Mouse (Mus musculus) intestine, postnatal 0 days (tissue): Measurements from ENCODE around the gene Hdac11. TPM values are rescaled to one million over a fixed set of nuclear protein-coding genes. Genes with fewer than 3 reads are reported as not detected.

Experiments used
- ATAC-seq: fragments of 200-750 bp; cut with Nextera tagmentation; 2 replicates; pipeline ENCODE4 v1.8.0; 2017; ENCODE audit warnings: mild to moderate bottlenecking, moderate TSS enrichment, moderate library complexity
- H3K27ac ChIP-seq: fragments of 300-500 bp; sonication (generic); 2 replicates; pipeline ENCODE4 v1.5.1; 2014; ENCODE audit warnings: mild to moderate bottlenecking, low read depth, low read length, moderate library complexity
- H3K27me3 ChIP-seq: fragments of 300-500 bp; sonication (generic); replicated peaks from 2 replicates; pipeline ENCODE4 v1.6.1; 2014; ENCODE audit warnings: low read length, mixed read lengths; ENCODE audit not compliant: control insufficient read depth, insufficient read depth
- H3K36me3 ChIP-seq: fragments of 300-500 bp; sonication (generic); 2 replicates; pipeline ENCODE4 v1.6.1; 2014; ENCODE audit warnings: mild to moderate bottlenecking, moderate library complexity; ENCODE audit not compliant: control insufficient read depth, insufficient read depth
- H3K4me1 ChIP-seq: fragments of 300-500 bp; sonication (generic); replicated peaks from 2 replicates; pipeline ENCODE4 v1.6.1; 2014; ENCODE audit warnings: antibody characterized with exemption, low read length, mixed read lengths; ENCODE audit not compliant: control insufficient read depth, insufficient read depth
- H3K4me2 ChIP-seq: fragments of 300-500 bp; sonication (generic); replicated peaks from 2 replicates; pipeline ENCODE4 v1.6.1; 2014; ENCODE audit warnings: low read depth, mild to moderate bottlenecking, moderate library complexity
- H3K4me3 ChIP-seq: fragments of 300-500 bp; sonication (generic); 2 replicates; pipeline ENCODE4 v1.5.1; 2014; ENCODE audit warnings: low read depth, low read length
- H3K9ac ChIP-seq: fragments of 300-500 bp; sonication (generic); 2 replicates; pipeline ENCODE4 v1.6.1; 2014; ENCODE audit warnings: mild to moderate bottlenecking, low read depth, low read length
- H3K9me3 ChIP-seq: fragments of 300-500 bp; sonication (generic); 2 replicates; pipeline ENCODE4 v1.6.1; 2016; ENCODE audit warnings: mixed run types; ENCODE audit not compliant: control insufficient read depth
- CTCF ChIP-seq: sonication (generic); IDR thresholded peaks from 2 replicates; pipeline ENCODE4 v1.5.1; 2016; ENCODE audit warnings: low read depth, mild to moderate bottlenecking, control low read depth, antibody characterized with exemption, moderate library complexity
- WGBS: fragments of 180-500 bp; shearing (Covaris S2); extraction: QIAGEN DNeasy Blood & Tissue Kit; methylation state at CpG from one replicate; pipeline ENCODE4 v1.1.7; 2014; 5-methylcytosine and 5-hydroxymethylcytosine counted together
- polyA plus RNA-seq: library from polyadenylated mRNA; unstranded; fragments of >200 nt; fragmentation: Nextera tagmentation; extraction: Ambion mirVana; gene quantifications from 2 replicates; pipeline ENCODE4 v1.2.1, GENCODE M21; 2015

Hdac11 gene
- polyA plus RNA-seq, 1 experiment from 2014 or later, result 4.8 TPM

DNA sequence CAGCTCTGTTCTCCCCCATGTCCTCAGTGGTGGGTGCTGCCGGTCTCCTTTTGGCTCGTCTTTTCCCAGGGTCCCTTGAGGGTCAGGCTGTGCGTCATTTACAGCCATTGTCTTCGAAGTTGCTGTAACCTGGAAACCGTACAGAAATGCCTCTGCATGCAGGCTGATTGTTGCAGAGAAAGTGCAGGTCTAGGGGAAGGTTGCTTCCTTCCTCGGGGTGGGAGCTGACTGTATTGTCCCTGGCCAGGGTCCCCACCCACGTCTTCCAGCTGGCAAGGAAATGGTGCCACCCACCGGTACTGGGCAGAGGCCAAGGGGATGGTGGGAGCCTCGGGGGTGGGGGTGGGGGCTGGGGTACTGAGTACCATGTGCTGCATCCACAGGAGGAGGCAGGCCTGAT, 62.0 kb downstream of the Hdac11 start:
- Histone ChIP-seq H3K9ac (no peak overlapping the region), H3K27ac (no peak overlapping the region), H3K36me3 (no peaks in the 10 kb centered on the region), H3K9me3 (no peaks in the 10 kb centered on the region), H3K4me3 (no peak overlapping the region), H3K4me2 (no peak overlapping the region), H3K4me1 (no peaks in the 10 kb centered on the region), H3K27me3 (peaks cover 3% of the 10 kb centered on the region; the same call in 1 of the 2 replicates)
- TF ChIP-seq CTCF, result no peak
- no peak for ATAC-seq
- 51% methylated on average over 9 of the region's 9 CpGs for WGBS

DNA sequence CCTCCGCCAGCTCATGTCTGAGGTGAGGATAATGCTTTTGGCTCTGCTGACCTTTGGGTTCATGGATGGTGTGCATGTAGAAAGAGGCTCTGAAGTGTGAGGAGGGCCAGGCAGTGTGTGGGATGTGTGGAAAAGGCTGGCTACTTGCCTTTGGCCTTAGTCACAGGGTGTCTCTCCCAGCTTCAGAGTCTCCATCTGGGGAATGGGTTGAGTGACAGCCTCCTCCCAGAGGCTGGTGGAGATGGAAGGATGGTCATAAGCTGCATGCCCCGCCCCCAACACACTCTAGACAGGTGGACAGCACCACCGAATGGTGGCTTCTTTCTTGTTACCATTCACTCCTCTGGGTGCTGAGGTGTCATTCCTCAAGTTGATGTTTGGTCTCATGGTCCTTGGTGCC, 62.4 kb downstream of the Hdac11 start:
- Histone ChIP-seq H3K36me3 (no peaks in the 10 kb centered on the region), H3K4me3 (no peak overlapping the region), H3K9me3 (no peaks in the 10 kb centered on the region), H3K27me3 (no peaks in the 10 kb centered on the region), H3K27ac (no peak overlapping the region), H3K4me1 (no peaks in the 10 kb centered on the region), H3K4me2 (no peak overlapping the region), H3K9ac (no peak overlapping the region)
- ATAC-seq, result no peak
- no peak for TF ChIP-seq CTCF
- 60% methylated on average over 3 of the region's 3 CpGs for WGBS

DNA sequence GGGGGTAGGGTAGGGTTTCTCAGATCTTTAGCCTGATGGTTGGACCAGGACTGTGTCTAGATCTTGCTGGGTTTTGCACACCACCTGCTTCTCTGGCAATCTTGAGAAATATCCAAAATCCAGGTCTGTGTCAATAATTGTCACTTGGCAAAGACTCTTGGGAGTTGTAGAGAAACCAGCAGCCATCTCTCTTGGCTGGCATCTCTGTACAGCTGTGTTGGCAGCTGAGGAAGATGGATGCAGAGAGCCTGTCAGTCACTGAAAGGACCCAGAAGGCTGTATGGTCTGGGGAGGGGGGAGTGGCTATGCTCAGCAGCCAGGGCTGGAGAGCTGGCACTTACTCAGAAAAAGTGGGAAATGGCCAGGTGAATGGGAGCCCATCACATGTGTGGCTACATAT, 63.6 kb downstream of the Hdac11 start:
- TF ChIP-seq CTCF, result no peak
- Histone ChIP-seq H3K4me2 (no peak overlapping the region), H3K36me3 (no peaks in the 10 kb centered on the region), H3K4me1 (no peaks in the 10 kb centered on the region), H3K9ac (no peak overlapping the region), H3K27ac (no peak overlapping the region), H3K27me3 (no peaks in the 10 kb centered on the region), H3K4me3 (no peak overlapping the region), H3K9me3 (no peaks in the 10 kb centered on the region)
- no peak for ATAC-seq

DNA sequence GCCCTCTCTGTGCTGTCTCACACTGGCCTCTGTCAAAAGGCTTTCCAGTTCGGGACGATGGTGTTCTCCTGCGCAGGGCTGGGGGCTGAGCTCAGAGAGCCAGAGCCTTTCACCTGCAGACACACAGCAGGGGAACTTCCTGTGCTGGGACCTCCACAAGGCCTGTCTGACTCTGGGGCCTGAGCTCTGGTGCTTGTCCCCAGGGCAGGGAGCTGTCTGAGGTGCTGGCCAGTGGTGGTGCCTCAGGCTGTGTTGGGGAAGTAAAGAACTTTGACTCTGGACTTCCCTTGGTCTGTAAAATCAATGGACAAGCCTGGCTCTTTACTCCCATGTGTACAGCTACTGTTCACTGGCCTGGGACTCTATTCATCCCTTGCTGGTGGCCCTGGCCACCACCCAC, 64.6 kb downstream of the Hdac11 start:
- 3% methylated on average over 3 of the region's 3 CpGs for WGBS
- Histone ChIP-seq H3K9ac (no peak overlapping the region), H3K4me1 (no peaks in the 10 kb centered on the region), H3K4me3 (no peak overlapping the region), H3K27me3 (no peaks in the 10 kb centered on the region), H3K9me3 (no peaks in the 10 kb centered on the region), H3K4me2 (no peak overlapping the region), H3K27ac (no peak overlapping the region), H3K36me3 (no peaks in the 10 kb centered on the region)
- no peak for TF ChIP-seq CTCF
- ATAC-seq, result no peak

DNA sequence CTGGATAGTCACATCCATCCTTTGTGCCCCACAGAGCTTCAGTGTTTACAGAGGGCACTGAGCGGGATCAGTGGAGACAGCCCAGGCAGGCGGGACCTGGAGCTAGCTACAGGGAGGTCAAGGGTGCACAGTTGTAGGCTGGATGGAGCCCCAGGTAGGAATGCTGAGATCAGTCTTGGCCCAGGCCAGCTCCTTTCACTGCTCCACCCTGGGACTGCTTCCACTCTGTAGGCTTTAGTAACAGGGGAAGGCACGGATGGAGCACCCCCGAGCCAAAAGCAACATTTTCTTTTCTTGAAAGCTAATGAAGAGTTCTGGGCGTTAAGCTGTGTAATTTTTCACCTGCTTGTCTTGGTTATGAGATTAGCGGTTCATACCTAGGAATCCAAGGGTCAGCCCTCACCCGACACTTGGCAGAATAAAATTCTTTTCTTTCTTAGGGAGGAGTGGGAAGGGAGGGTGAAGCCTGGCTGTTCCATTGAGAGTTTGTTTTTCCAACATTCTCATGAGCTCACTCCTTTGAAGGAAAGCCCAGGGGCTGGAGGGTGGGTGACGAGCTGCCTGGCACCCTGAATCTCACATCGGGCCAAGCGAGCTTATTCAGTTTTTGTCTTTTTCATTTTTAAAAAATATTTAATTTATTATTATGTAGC, 66.4 kb downstream of the Hdac11 start:
- Histone ChIP-seq H3K36me3 (no peaks in the 10 kb centered on the region), H3K4me2 (no peak overlapping the region), H3K4me3 (no peak overlapping the region), H3K27me3 (no peaks in the 10 kb centered on the region), H3K4me1 (no peaks in the 10 kb centered on the region), H3K27ac (no peak overlapping the region), H3K9me3 (no peaks in the 10 kb centered on the region), H3K9ac (no peak overlapping the region)
- ATAC-seq, result no peak
- no peak for TF ChIP-seq CTCF
- WGBS, result 63% methylated on average over 10 of the region's 10 CpGs

Other genes with a start within 250 kb of the Hdac11 start
- gene Iqsec1, start 168.0 kb upstream of the Hdac11 start, polyA plus RNA-seq, result 7.0 and 7.2 TPM in 2 replicates
- 2.8 TPM in 2 replicates for gene Nup210, start 39.8 kb upstream of the Hdac11 start, polyA plus RNA-seq
- 19.5 and 24.1 TPM in 2 replicates for gene Fbln2, start 55.8 kb downstream of the Hdac11 start, polyA plus RNA-seq